Mouse (Mus musculus) bone marrow, adult 2 months (tissue): ENCODE results near the gene Rassf8.

ENCODE experiments used
- CTCF ChIP-seq: fragments of 200-500 bp; IDR thresholded peaks from 2 replicates; pipeline ENCODE4 v1.5.1; 2011; ENCODE audit warnings: low read length, control low read depth; ENCODE audit not compliant: control insufficient read depth, insufficient read depth
- POLR2A ChIP-seq: fragments of 200-500 bp; IDR thresholded peaks from 2 replicates; pipeline ENCODE4 v1.6.1; 2011; ENCODE audit warnings: low read depth, mild to moderate bottlenecking, control low read depth, low read length, borderline replicate concordance; ENCODE audit not compliant: control insufficient read depth

DNA sequence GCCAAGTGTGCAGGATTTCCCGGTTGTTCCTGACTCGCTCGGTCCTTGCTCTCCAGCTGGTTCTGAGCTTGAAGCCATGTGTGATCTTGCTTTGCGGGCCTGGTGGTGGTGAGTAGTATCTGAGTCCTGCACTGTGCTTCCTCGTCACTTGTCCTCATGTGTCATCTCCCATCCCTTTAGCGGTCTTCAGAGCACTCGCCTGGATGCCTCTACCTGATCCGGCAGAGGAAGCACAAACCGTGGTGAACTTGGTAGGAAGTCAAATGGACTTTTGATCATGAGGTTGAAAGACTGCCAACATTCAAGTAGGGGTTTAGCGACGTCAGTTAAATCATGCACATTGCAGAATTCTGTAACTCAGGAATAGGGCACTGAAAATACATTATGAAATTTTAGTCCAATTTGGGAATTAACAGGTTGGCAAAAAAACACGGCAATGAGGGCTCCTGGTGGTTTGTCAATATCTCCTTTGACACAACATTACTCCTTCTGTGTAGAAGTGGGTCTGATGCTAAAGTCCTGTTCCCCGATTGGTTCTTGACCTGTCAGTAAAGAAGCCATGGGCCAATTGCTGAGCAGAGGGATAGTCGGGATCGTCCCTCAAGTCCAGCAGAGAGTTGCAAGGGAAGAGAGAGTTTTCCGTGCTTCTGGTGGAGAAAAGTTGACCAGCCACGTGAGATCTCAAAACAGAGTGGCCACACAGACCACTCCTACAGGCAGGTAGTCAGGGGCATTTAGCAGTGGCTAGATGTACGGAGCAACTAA, 36.4 kb upstream of the Rassf8 start:
- TF ChIP-seq CTCF (no peak), POLR2A (no peak)
